Mouse (Mus musculus) brain, embryonic 14.5 days (tissue): ENCODE measurements around the gene Gm42791.

Source experiments
- CTCF ChIP-seq: fragments of 200-500 bp; IDR thresholded peaks from 2 replicates; pipeline ENCODE4 v1.5.1; 2012; ENCODE audit warnings: inconsistent platforms, mild to moderate bottlenecking, moderate library complexity, borderline replicate concordance; ENCODE audit not compliant: insufficient read depth, insufficient read length; ENCODE audit errors: extremely low read depth
- POLR2A ChIP-seq: fragments of 200-500 bp; IDR thresholded peaks from 2 replicates; pipeline ENCODE4 v1.6.1; 2012; ENCODE audit warnings: mild to moderate bottlenecking, inconsistent platforms, borderline replicate concordance; ENCODE audit not compliant: poor library complexity, insufficient read depth, insufficient read length, severe bottlenecking; ENCODE audit errors: extremely low read depth

- TF ChIP-seq POLR2A (no peak), CTCF (no peak)
Observed at GRCm38 (mm10) chr5:148883671-148884070, 111.3 kb downstream of the Gm42791 start.
